Mouse (Mus musculus): ENCODE data around the gene 4930524B15Rik.
A peak's percentile ranks its signal among the peaks of the same experiment; 100 is the strongest.
"Not testable (repeated sequence)": the region's sequence is repeated elsewhere in the genome, so short reads cannot be mapped to it uniquely, and the experiment has no call there.

The 4930524B15Rik gene

GRCm38 (mm10) chr11:31983249-31983648 is 17.9 kb downstream of the 4930524B15Rik start:
- no peak for DNase-seq (ENCODE audit: inconsistent age in 2 of 2, low spot score in 1 of 2)

GRCm38 (mm10) chr11:31984786-31985185 is 19.4 kb downstream of the 4930524B15Rik start:
- no peak for DNase-seq (ENCODE audit: inconsistent age in 2 of 2, low spot score in 1 of 2)

- no peak for DNase-seq (ENCODE audit: inconsistent age in 2 of 2, low spot score in 1 of 2)
These were observed 27.1 kb downstream of the 4930524B15Rik start for GRCm38 (mm10) chr11:31992535-31992934.

- no peak for DNase-seq (ENCODE audit: inconsistent age in 2 of 2, low spot score in 1 of 2)
These were observed 34.3 kb downstream of the 4930524B15Rik start for GRCm38 (mm10) chr11:31999716-32000115.

- DNase-seq (ENCODE audit: inconsistent age in 2 of 2, low spot score in 1 of 2) = peak; percentile 76 to 87
These were observed 34.9 kb downstream of the 4930524B15Rik start, which contains the start of gene Nsg2 for GRCm38 (mm10) chr11:32000281-32000680. Gene Nsg2 (plus strand): TSS chr11:32000463.

- no peak for DNase-seq (ENCODE audit: inconsistent age in 2 of 2, low spot score in 1 of 2)
These were observed 36.0 kb downstream of the 4930524B15Rik start for GRCm38 (mm10) chr11:32001181-32001910.

- no peak for DNase-seq (ENCODE audit: inconsistent age in 2 of 2, low spot score in 1 of 2)
These were observed 37.3 kb downstream of the 4930524B15Rik start for GRCm38 (mm10) chr11:32002670-32003072.

GRCm38 (mm10) chr11:32008049-32008448 is 42.7 kb downstream of the 4930524B15Rik start:
- DNase-seq (ENCODE audit: inconsistent age in 2 of 2, low spot score in 1 of 2) = not testable (repeated sequence)

GRCm38 (mm10) chr11:32008852-32009251 is 43.5 kb downstream of the 4930524B15Rik start:
- no peak for DNase-seq (ENCODE audit: inconsistent age in 2 of 2, low spot score in 1 of 2)

GRCm38 (mm10) chr11:32009961-32010662 is 44.7 kb downstream of the 4930524B15Rik start:
- DNase-seq (ENCODE audit: inconsistent age in 2 of 2, low spot score in 1 of 2) = no peak

- no peak for DNase-seq (ENCODE audit: inconsistent age in 2 of 2, low spot score in 1 of 2)
These were observed 45.2 kb downstream of the 4930524B15Rik start for GRCm38 (mm10) chr11:32010663-32010970.

GRCm38 (mm10) chr11:32011867-32012603 is 46.6 kb downstream of the 4930524B15Rik start:
- DNase-seq (ENCODE audit: inconsistent age in 2 of 2, low spot score in 1 of 2) = no peak

- no peak for DNase-seq (ENCODE audit: inconsistent age in 2 of 2, low spot score in 1 of 2)
These were observed 47.6 kb downstream of the 4930524B15Rik start for GRCm38 (mm10) chr11:32013014-32013427.

GRCm38 (mm10) chr11:32013561-32013960 is 48.2 kb downstream of the 4930524B15Rik start:
- DNase-seq (ENCODE audit: inconsistent age in 2 of 2, low spot score in 1 of 2) = no peak

GRCm38 (mm10) chr11:32018201-32018600 is 52.8 kb downstream of the 4930524B15Rik start:
- DNase-seq (ENCODE audit: inconsistent age in 2 of 2, low spot score in 1 of 2) = no peak

- peak; percentile 79 to 87 for DNase-seq (ENCODE audit: inconsistent age in 2 of 2, low spot score in 1 of 2)
These were observed 54.9 kb downstream of the 4930524B15Rik start for GRCm38 (mm10) chr11:32020031-32020965.

- no peak for DNase-seq (ENCODE audit: inconsistent age in 2 of 2, low spot score in 1 of 2)
These were observed 61.2 kb downstream of the 4930524B15Rik start for GRCm38 (mm10) chr11:32026634-32027033.

- DNase-seq (ENCODE audit: inconsistent age in 2 of 2, low spot score in 1 of 2) = no peak
These were observed 62.3 kb downstream of the 4930524B15Rik start for GRCm38 (mm10) chr11:32027474-32028342.

- DNase-seq (ENCODE audit: inconsistent age in 2 of 2, low spot score in 1 of 2) = no peak
These were observed 63.2 kb downstream of the 4930524B15Rik start for GRCm38 (mm10) chr11:32028605-32029004.

Data from adrenal gland, adult (tissue).